Mouse (Mus musculus): ENCODE results near the gene Gpr18. TPM values are rescaled to one million over a fixed set of nuclear protein-coding genes. Genes with fewer than 3 reads are reported as not detected.

Gpr18 gene
- polyA plus RNA-seq, 1 experiment from 2014 or later, result 0.28 TPM

DNA sequence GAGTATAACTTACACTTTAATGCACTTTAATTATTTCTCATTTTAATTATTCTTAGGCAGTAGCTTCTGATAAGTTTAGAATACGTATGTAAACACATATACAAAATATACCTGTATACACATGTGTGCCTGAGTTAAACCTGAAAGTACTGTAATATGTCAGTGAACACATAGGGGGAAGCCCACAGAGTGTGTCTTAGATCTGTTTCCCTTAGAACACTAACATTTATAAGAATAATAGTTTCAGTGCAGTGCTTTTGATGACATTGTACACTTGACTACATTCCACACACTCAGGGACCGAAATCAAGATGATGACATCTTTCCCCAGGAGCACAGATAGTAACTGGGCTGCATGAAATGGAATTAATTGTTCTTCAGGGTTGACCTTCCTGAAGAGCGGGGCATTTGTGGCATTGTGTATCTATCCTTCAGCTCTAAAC lies 44.0 kb upstream of the Gpr18 start:
- WGBS, result 90% methylated on average over 3 of the region's 3 CpGs
- H3K36me3 ChIP-seq (ENCODE audit: control insufficient read depth, insufficient read depth), result no peaks in the 10 kb centered on the region
- H3K9me3 ChIP-seq (ENCODE audit: control insufficient read depth, low read length), result no peaks in the 10 kb centered on the region
- H3K4me3 ChIP-seq (replicated peaks; ENCODE audit: low read length), result no peak overlapping the region
- H3K4me1 ChIP-seq (replicated peaks; ENCODE audit: control insufficient read depth, insufficient read depth, low read length), result peaks cover 6% of the 10 kb centered on the region
- ATAC-seq, result no peak
- no peak overlapping the region for H3K27ac ChIP-seq (ENCODE audit: low read length)
- no peak overlapping the region for H3K9ac ChIP-seq (replicated peaks; ENCODE audit: low read depth, low read length)
- H3K4me2 ChIP-seq (ENCODE audit: low read length), result no peak overlapping the region
- no peaks in the 10 kb centered on the region for H3K27me3 ChIP-seq (replicated peaks; ENCODE audit: control insufficient read depth, insufficient read depth, low read length)

DNA sequence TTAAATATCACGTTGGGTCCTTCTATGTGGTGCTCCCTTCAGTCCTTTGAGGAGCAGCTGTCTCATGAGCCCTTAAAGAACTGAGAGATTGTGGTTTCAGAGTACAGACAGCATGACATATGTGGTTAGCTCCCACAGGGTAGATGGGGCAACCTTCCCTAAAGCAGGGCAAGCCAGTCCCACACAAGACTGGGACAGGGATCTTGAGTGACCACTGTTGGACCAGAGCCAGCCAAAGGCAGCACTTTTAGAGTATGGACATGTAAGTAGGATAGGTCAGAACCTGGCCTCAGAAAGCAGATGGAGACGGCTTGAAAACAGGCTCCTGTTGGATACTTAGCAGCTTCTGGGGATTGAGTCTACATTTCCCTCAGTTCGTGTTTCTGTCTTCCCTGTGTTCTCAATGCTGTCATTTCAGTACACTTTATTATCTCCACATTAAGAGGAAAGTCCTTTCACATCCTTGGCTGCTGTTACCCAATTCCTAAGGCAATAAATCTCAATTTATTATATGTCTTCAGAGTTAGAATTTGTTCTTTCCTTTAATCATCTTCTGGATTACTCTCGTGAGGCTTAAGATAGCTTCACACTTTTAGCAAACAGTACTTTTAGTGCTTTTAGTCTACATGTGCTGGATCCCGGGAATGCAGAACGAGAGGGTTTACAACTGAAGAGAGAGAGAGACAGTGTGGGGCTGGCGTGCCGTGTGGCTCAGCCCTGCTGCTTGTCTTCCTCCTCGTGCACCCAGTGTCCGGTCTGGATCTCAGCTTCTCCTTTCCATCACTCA lies 43.4 kb upstream of the Gpr18 start:
- Histone ChIP-seq H3K4me3 (replicated peaks; ENCODE audit: low read length) (no peak overlapping the region), H3K27me3 (replicated peaks; ENCODE audit: control insufficient read depth, insufficient read depth, low read length) (no peaks in the 10 kb centered on the region), H3K4me2 (ENCODE audit: low read length) (no peak overlapping the region), H3K9ac (replicated peaks; ENCODE audit: low read depth, low read length) (no peak overlapping the region), H3K4me1 (replicated peaks; ENCODE audit: control insufficient read depth, insufficient read depth, low read length) (peaks cover 6% of the 10 kb centered on the region), H3K9me3 (ENCODE audit: control insufficient read depth, low read length) (no peaks in the 10 kb centered on the region), H3K27ac (ENCODE audit: low read length) (no peak overlapping the region), H3K36me3 (ENCODE audit: control insufficient read depth, insufficient read depth) (no peaks in the 10 kb centered on the region)
- ATAC-seq, result no peak
- 84% methylated on average over 10 of the region's 10 CpGs for WGBS

DNA sequence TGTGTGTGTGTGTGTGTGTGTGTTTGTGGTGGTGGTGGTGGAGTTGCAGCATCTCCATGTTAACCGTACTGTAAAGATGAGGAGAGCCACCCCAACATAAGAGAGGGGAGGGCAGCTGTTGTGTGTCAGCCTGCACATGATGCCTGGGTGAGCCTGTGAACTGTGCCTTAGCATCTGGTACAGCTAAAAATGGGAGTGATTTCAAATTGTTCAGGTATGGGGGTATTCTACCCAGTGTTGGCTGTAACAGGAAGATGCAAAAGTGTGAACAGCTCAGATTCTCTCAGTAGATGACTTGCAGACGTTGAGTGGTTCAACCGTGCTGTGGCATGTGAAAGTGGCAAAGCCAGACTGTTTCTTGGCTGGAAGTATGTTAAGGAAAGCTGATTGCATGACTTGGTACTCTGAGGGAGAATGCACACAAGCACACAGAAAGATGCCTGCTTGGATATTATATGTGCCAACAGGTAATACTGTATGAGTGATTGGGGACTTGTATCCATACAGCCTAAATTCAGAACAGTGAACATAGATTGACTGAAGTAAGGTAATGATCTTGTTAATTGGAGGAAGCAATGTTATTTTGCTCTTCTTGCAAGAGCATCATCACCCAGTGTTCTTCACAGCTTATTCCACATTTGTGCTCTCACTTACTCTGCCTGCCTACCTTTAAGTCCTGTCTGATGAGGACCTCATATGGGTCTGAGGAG lies 42.6 kb upstream of the Gpr18 start:
- Histone ChIP-seq H3K27ac (ENCODE audit: low read length) (no peak overlapping the region), H3K4me2 (ENCODE audit: low read length) (no peak overlapping the region), H3K9me3 (ENCODE audit: control insufficient read depth, low read length) (no peaks in the 10 kb centered on the region), H3K4me1 (replicated peaks; ENCODE audit: control insufficient read depth, insufficient read depth, low read length) (no peaks in the 10 kb centered on the region), H3K4me3 (replicated peaks; ENCODE audit: low read length) (no peak overlapping the region), H3K27me3 (replicated peaks; ENCODE audit: control insufficient read depth, insufficient read depth, low read length) (no peaks in the 10 kb centered on the region), H3K36me3 (ENCODE audit: control insufficient read depth, insufficient read depth) (no peaks in the 10 kb centered on the region), H3K9ac (replicated peaks; ENCODE audit: low read depth, low read length) (no peak overlapping the region)
- WGBS, result 81% methylated on average over 3 of the region's 3 CpGs
- no peak for ATAC-seq

DNA sequence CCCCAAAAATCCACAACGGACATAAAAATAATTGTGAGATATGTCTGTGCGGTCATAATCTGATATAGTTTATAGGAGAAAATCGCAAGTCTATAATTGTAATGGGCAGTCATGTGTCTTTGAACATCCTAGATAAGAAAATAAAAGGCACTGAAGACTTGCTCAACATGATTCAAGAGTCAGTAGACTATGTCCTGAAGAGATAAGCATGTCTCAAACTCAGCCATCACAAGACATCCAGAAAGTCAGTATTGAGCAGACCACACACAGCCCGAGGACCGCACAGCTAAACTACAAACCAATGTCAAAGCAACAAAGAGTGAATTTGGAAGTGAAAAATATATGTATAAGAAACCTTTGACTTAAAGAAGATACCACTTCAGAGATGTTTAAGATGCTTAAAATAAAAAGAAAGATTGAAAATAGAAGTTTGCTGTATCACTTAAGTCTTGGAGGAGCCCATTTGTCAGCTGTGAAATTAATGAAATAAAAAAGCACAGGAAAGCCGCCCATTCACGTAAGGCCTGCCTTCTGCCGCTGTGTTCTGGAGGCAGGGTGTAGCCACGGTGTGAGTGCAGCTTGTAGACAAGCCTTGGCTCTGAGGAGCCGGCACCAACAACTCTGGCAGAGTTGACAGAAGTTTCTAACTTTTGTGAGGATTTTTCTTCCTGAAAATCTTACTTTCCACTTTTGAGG lies 41.7 kb upstream of the Gpr18 start:
- WGBS, result 92% methylated on average over 10 of the region's 10 CpGs
- H3K27me3 ChIP-seq (replicated peaks; ENCODE audit: control insufficient read depth, insufficient read depth, low read length), result no peaks in the 10 kb centered on the region
- no peak overlapping the region for H3K4me2 ChIP-seq (ENCODE audit: low read length)
- no peaks in the 10 kb centered on the region for H3K9me3 ChIP-seq (ENCODE audit: control insufficient read depth, low read length)
- H3K4me1 ChIP-seq (replicated peaks; ENCODE audit: control insufficient read depth, insufficient read depth, low read length), result no peaks in the 10 kb centered on the region
- no peak for ATAC-seq
- H3K4me3 ChIP-seq (replicated peaks; ENCODE audit: low read length), result no peak overlapping the region
- H3K27ac ChIP-seq (ENCODE audit: low read length), result no peak overlapping the region
- H3K36me3 ChIP-seq (ENCODE audit: control insufficient read depth, insufficient read depth), result no peaks in the 10 kb centered on the region
- no peak overlapping the region for H3K9ac ChIP-seq (replicated peaks; ENCODE audit: low read depth, low read length)

DNA sequence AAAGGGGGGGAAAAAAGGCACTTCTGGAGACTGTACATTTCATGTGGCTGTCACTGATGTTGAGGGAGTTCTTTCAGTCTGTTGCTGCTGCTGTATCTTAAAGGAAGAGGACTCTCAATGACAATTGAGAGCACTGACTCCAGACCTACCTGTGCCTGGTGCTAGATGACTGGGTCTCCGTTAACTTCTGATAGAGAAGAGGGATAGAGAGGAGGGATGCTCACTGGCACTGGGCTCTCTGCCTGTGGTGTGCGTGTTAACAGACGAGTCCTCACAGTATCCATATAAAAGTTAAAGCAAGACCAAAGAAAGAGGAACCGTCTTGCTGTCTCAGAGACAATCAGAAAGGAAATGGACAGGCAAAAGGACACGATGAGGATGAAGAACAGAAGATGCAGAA lies 40.7 kb upstream of the Gpr18 start:
- Histone ChIP-seq H3K27me3 (replicated peaks; ENCODE audit: control insufficient read depth, insufficient read depth, low read length) (no peaks in the 10 kb centered on the region), H3K9me3 (ENCODE audit: control insufficient read depth, low read length) (no peaks in the 10 kb centered on the region), H3K4me2 (ENCODE audit: low read length) (no peak overlapping the region), H3K36me3 (ENCODE audit: control insufficient read depth, insufficient read depth) (no peaks in the 10 kb centered on the region), H3K4me1 (replicated peaks; ENCODE audit: control insufficient read depth, insufficient read depth, low read length) (no peaks in the 10 kb centered on the region), H3K27ac (ENCODE audit: low read length) (no peak overlapping the region), H3K4me3 (replicated peaks; ENCODE audit: low read length) (no peak overlapping the region), H3K9ac (replicated peaks; ENCODE audit: low read depth, low read length) (no peak overlapping the region)
- ATAC-seq, result no peak
- 94% methylated on average over 5 of the region's 5 CpGs for WGBS

DNA sequence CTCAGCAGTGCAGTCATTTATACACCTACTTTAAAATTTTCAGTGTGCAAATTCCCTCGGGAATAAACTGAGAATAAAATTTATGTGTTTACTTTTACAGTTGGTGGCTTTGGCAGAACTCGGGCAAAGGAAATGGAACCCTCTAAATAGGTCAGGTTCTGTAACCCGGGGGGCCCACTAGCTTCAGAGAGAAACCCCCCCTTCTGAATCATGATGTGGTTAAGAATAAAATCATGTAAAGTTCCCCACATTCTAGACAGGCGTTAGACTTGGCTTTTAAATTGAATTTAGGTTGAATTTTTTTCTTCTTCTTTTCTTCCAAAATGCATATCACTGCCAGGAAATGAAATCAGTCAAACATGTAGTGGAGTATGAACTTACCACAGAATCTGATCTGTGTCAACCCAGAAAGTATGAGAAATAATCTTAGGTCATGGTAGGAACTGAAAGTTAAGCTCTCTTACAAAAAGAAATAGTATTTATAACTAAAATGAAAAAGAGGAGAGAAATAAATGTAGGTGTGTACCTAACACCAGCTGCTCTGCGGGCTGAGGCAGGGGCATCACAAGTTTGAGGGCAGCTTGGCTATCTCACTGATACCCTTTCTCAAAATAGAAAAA lies 39.7 kb upstream of the Gpr18 start:
- no peaks in the 10 kb centered on the region for H3K27me3 ChIP-seq (replicated peaks; ENCODE audit: control insufficient read depth, insufficient read depth, low read length)
- H3K4me1 ChIP-seq (replicated peaks; ENCODE audit: control insufficient read depth, insufficient read depth, low read length), result no peaks in the 10 kb centered on the region
- no peak for ATAC-seq
- no peak overlapping the region for H3K4me2 ChIP-seq (ENCODE audit: low read length)
- no peak overlapping the region for H3K27ac ChIP-seq (ENCODE audit: low read length)
- no peak overlapping the region for H3K9ac ChIP-seq (replicated peaks; ENCODE audit: low read depth, low read length)
- H3K4me3 ChIP-seq (replicated peaks; ENCODE audit: low read length), result no peak overlapping the region
- no peaks in the 10 kb centered on the region for H3K9me3 ChIP-seq (ENCODE audit: control insufficient read depth, low read length)
- no peaks in the 10 kb centered on the region for H3K36me3 ChIP-seq (ENCODE audit: control insufficient read depth, insufficient read depth)
- WGBS, result 87% methylated on average over 5 of the region's 5 CpGs

DNA sequence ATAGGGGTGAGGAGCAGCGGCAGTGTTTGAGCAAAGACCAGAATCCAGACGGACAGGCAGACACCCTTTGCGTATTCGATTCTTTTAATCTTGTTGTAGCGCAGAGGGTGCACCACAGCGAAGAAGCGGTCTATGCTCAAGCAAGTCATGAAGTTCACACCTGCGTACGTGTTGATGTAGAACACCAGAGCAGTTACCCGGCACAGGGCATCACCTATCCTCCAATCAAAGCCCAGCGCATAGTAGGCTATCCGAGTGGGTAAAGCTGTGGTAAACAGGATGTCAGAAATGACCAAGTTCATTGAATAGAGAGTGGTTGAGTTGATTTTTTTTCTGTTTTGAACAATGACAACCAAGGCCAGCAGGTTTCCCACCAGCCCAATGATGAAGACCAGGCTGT lies 39.0 kb upstream of the Gpr18 start:
- no peaks in the 10 kb centered on the region for H3K36me3 ChIP-seq (ENCODE audit: control insufficient read depth, insufficient read depth)
- H3K9ac ChIP-seq (replicated peaks; ENCODE audit: low read depth, low read length), result no peak overlapping the region
- WGBS, result 97% methylated on average over 12 of the region's 12 CpGs
- no peak overlapping the region for H3K4me2 ChIP-seq (ENCODE audit: low read length)
- H3K27ac ChIP-seq (ENCODE audit: low read length), result no peak overlapping the region
- no peak overlapping the region for H3K4me3 ChIP-seq (replicated peaks; ENCODE audit: low read length)
- ATAC-seq, result no peak
- H3K9me3 ChIP-seq (ENCODE audit: control insufficient read depth, low read length), result no peaks in the 10 kb centered on the region
- H3K27me3 ChIP-seq (replicated peaks; ENCODE audit: control insufficient read depth, insufficient read depth, low read length), result no peaks in the 10 kb centered on the region
- no peaks in the 10 kb centered on the region for H3K4me1 ChIP-seq (replicated peaks; ENCODE audit: control insufficient read depth, insufficient read depth, low read length)

DNA sequence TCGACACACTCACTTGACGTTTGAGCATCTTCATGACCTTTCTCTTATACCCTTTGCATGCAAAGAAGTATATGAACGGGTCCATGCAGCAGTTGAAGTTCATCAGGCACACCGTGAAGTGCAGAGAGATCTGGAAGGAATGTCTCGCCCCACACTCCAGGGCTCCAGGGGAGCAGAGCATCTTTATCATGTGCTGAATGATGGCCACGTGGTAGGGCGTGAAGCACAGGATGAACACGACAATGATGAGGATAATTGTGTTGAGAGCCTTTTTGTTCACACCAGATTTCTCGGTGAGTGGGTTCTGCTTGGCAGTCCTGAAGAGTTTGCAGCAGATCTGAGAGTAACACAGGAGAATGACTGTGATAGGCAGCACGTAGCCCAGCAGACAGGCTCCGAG lies 38.5 kb upstream of the Gpr18 start:
- Histone ChIP-seq H3K36me3 (ENCODE audit: control insufficient read depth, insufficient read depth) (no peaks in the 10 kb centered on the region), H3K4me3 (replicated peaks; ENCODE audit: low read length) (no peak overlapping the region), H3K4me2 (ENCODE audit: low read length) (no peak overlapping the region), H3K9me3 (ENCODE audit: control insufficient read depth, low read length) (no peaks in the 10 kb centered on the region), H3K9ac (replicated peaks; ENCODE audit: low read depth, low read length) (no peak overlapping the region), H3K27me3 (replicated peaks; ENCODE audit: control insufficient read depth, insufficient read depth, low read length) (no peaks in the 10 kb centered on the region), H3K27ac (ENCODE audit: low read length) (no peak overlapping the region), H3K4me1 (replicated peaks; ENCODE audit: control insufficient read depth, insufficient read depth, low read length) (no peaks in the 10 kb centered on the region)
- WGBS, result 94% methylated on average over 11 of the region's 11 CpGs
- ATAC-seq, result no peak

DNA sequence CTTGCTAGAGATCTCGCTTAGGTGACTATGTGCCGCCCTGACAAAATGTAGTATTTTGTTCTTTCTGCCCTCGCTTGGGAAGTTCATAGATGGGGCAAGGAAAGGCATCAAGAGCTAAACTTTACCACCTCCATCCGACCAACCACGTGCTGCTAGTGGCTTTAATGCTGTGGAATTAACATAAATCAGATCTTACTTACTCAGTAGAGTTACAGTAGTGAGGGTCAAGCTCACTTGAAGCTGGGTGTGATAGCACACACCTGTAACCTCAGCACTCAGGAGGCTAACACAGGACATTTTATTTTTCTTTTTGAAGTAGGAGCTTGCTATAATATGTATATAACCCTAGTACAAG lies 36.4 kb upstream of the Gpr18 start:
- H3K36me3 ChIP-seq (ENCODE audit: control insufficient read depth, insufficient read depth), result no peaks in the 10 kb centered on the region
- no peak for ATAC-seq
- no peaks in the 10 kb centered on the region for H3K9me3 ChIP-seq (ENCODE audit: control insufficient read depth, low read length)
- H3K4me1 ChIP-seq (replicated peaks; ENCODE audit: control insufficient read depth, insufficient read depth, low read length), result no peaks in the 10 kb centered on the region
- WGBS, result 90% methylated on average over 5 of the region's 5 CpGs
- no peak overlapping the region for H3K4me3 ChIP-seq (replicated peaks; ENCODE audit: low read length)
- no peaks in the 10 kb centered on the region for H3K27me3 ChIP-seq (replicated peaks; ENCODE audit: control insufficient read depth, insufficient read depth, low read length)
- no peak overlapping the region for H3K4me2 ChIP-seq (ENCODE audit: low read length)
- H3K27ac ChIP-seq (ENCODE audit: low read length), result no peak overlapping the region
- no peak overlapping the region for H3K9ac ChIP-seq (replicated peaks; ENCODE audit: low read depth, low read length)
